Mouse (Mus musculus) bone marrow macrophage, adult 2 months (primary cell): ENCODE data around the gene Grk6. TPM values are rescaled to one million over a fixed set of nuclear protein-coding genes. Genes with fewer than 3 reads are reported as not detected.

Source experiments
- H3K27ac ChIP-seq: 2 replicates; pipeline ENCODE4 v1.5.1; 2012; ENCODE audit warnings: low read depth, low read length; ENCODE audit not compliant: insufficient read depth
- H3K4me1 ChIP-seq: 2 replicates; pipeline ENCODE4 v1.6.1; 2012; ENCODE audit warnings: low read length; ENCODE audit not compliant: control insufficient read depth, insufficient read depth
- H3K4me3 ChIP-seq: 2 replicates; pipeline ENCODE4 v1.5.1; 2012; ENCODE audit warnings: mild to moderate bottlenecking, low read length, moderate library complexity; ENCODE audit not compliant: insufficient read depth
- CTCF ChIP-seq: IDR thresholded peaks from 2 replicates; pipeline ENCODE4 v1.5.1; 2012; ENCODE audit warnings: low read depth, mild to moderate bottlenecking, low read length, moderate library complexity
- POLR2A ChIP-seq: IDR thresholded peaks from 2 replicates; pipeline ENCODE4 v1.6.1; 2012; ENCODE audit warnings: mild to moderate bottlenecking, low read depth, low read length, borderline replicate concordance
- polyA plus RNA-seq: library from polyadenylated mRNA; stranded (reverse); fragments of >200 nt; gene quantifications from 2 replicates; pipeline ENCODE4 v1.2.4, GENCODE M21; 2012; ENCODE audit not compliant: missing spikeins, insufficient read depth, insufficient read length

Grk6 gene
- polyA plus RNA-seq, 1 experiment, result 43.0 TPM

GRCm38 (mm10) chr13:55464027-55464884 lies 19.4 kb downstream of the Grk6 start, which contains the start of gene Prr7:
Prr7 (plus strand) TSS chr13:55464267.
- TF ChIP-seq CTCF, result no peak
- TF ChIP-seq POLR2A, result no peak
- Histone ChIP-seq H3K27ac (no peak within 1 kb of the TSS), H3K4me1 (peaks cover 5% of the 10 kb centered on the region; the same call in 1 of the 2 replicates), H3K4me3 (peak within 1 kb of the TSS; percentile 49)

- no peak for TF ChIP-seq CTCF
- TF ChIP-seq POLR2A, result no peak
- Histone ChIP-seq H3K27ac (no peak overlapping the region), H3K4me3 (no peak overlapping the region)
These were observed 20.3 kb downstream of the Grk6 start for GRCm38 (mm10) chr13:55465184-55465583.

GRCm38 (mm10) chr13:55465830-55466440 lies 21.1 kb downstream of the Grk6 start:
- no peak overlapping the region for H3K27ac ChIP-seq
- H3K4me3 ChIP-seq, result no peak overlapping the region
- H3K4me1 ChIP-seq, result peaks cover 5% of the 10 kb centered on the region; the same call in 1 of the 2 replicates
- TF ChIP-seq CTCF (no peak), POLR2A (no peak)

More at GRCm38 (mm10) chr13:55465184-55465583, 20.3 kb downstream of the Grk6 start:
- peaks cover 5% of the 10 kb centered on the region; the same call in 1 of the 2 replicates for H3K4me1 ChIP-seq

- Histone ChIP-seq H3K4me1 (peaks cover 5% of the 10 kb centered on the region; the same call in 1 of the 2 replicates), H3K4me3 (no peak overlapping the region)
- TF ChIP-seq CTCF (no peak), POLR2A (no peak)
These were observed 24.1 kb downstream of the Grk6 start for GRCm38 (mm10) chr13:55468851-55469560.

GRCm38 (mm10) chr13:55470372-55470771 lies 25.5 kb downstream of the Grk6 start:
- Histone ChIP-seq H3K27ac (no peak overlapping the region), H3K4me1 (peaks cover 4% of the 10 kb centered on the region; the same call in 1 of the 2 replicates), H3K4me3 (no peak overlapping the region)
- TF ChIP-seq POLR2A (no peak), CTCF (no peak)

More at GRCm38 (mm10) chr13:55468851-55469560, 24.1 kb downstream of the Grk6 start:
- H3K27ac ChIP-seq, result no peak overlapping the region

GRCm38 (mm10) chr13:55471156-55471818 lies 26.4 kb downstream of the Grk6 start:
- Histone ChIP-seq H3K4me3 (peak overlapping the region; percentile 61), H3K27ac (no peak overlapping the region), H3K4me1 (no peaks in the 10 kb centered on the region)
- TF ChIP-seq CTCF (peak; percentile 90), POLR2A (no peak)

GRCm38 (mm10) chr13:55471819-55472131 lies 26.9 kb downstream of the Grk6 start:
- no peaks in the 10 kb centered on the region for H3K4me1 ChIP-seq
- H3K4me3 ChIP-seq, result peak overlapping the region; percentile 61
- H3K27ac ChIP-seq, result no peak overlapping the region
- TF ChIP-seq CTCF (no peak), POLR2A (no peak)

GRCm38 (mm10) chr13:55472132-55473022 lies 27.5 kb downstream of the Grk6 start:
- no peak overlapping the region for H3K27ac ChIP-seq
- H3K4me3 ChIP-seq, result peak overlapping the region; percentile 61
- no peaks in the 10 kb centered on the region for H3K4me1 ChIP-seq
- TF ChIP-seq POLR2A, result no peak
- TF ChIP-seq CTCF, result no peak
